ENCODE assay signal across 9 mouse cellular contexts in the genomic region with DNA sequence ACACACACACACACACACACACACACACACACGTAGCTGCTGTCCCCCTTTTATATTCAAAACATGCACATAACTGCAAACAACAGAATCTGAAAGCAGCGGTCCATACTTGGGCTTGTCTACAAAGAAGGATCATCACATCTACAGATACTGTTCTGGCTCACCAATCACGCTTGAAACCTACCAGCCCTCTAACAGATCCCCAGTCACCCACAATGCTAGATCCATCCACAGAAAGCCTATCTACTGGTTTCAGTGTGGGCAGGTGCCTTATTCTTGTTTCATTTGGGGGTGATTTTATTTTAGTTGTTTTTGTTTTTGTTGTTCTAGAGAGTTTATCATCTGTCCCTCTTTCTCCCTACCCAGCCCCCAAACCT. TPM values are rescaled to one million over a fixed set of nuclear protein-coding genes. Genes with fewer than 3 reads are reported as not detected.
A peak's percentile ranks its signal among the peaks of the same experiment; 100 is the strongest.
DNase-seq lines count a peak whose midpoint lies in the region; ATAC-seq and TF ChIP-seq lines count a peak whose summit lies in the region.
"Had no signal": no experiment of that assay in that cellular context is flagged by ENCODE, and none has a peak within 500 bp of the region (broad histone marks: within the 10 kb centered on the region; RNA-seq: fewer than 3 reads in every experiment).

No protein-coding gene starts in this region.

- TF ChIP-seq POLR2A in heart, adult 2 months (IDR thresholded peaks at IDR 0.05; ENCODE audit: insufficient read depth, low read depth, low read length) = no peak
- no peak for TF ChIP-seq POLR2A in ES-Bruce4 (IDR thresholded peaks at IDR 0.05; ENCODE audit: insufficient read depth, low read length)

- no peaks in the 10 kb centered on the region for H3K36me3 ChIP-seq in heart, embryonic 13.5 days
- H3K36me3 ChIP-seq in heart, adult 2 months (ENCODE audit: control insufficient read depth, insufficient read depth, low read length) = no peaks in the 10 kb centered on the region
- H3K36me3 ChIP-seq in ES-Bruce4 (ENCODE audit: control insufficient read depth, insufficient read depth, low read length, poor library complexity, severe bottlenecking) = 0 out of 2 replicates have a peak, but pooled peaks cover under 1% of the 10 kb centered on the region
- H3K36me3 ChIP-seq in forebrain, embryonic 13.5 days (ENCODE audit: poor library complexity, severe bottlenecking) = no peaks in the 10 kb centered on the region
- no peaks in the 10 kb centered on the region for H3K36me3 ChIP-seq in limb, embryonic 15.5 days

- H3K4me1 ChIP-seq in heart, embryonic 13.5 days = peaks cover 8% of the 10 kb centered on the region
- no peaks in the 10 kb centered on the region for H3K4me1 ChIP-seq in heart, adult 2 months (ENCODE audit: control insufficient read depth, insufficient read depth, low read length)
- H3K4me1 ChIP-seq in ES-Bruce4 (ENCODE audit: control insufficient read depth, insufficient read depth, low read length) = no peaks in the 10 kb centered on the region
- H3K4me1 ChIP-seq in forebrain, embryonic 13.5 days = peaks cover 19% of the 10 kb centered on the region
- peaks cover 9% of the 10 kb centered on the region for H3K4me1 ChIP-seq in limb, embryonic 15.5 days

- peaks cover 25% of the 10 kb centered on the region for H3K27me3 ChIP-seq in heart, embryonic 13.5 days (replicated peaks)
- 0 out of 2 replicates have a peak, but pooled peaks cover 1% of the 10 kb centered on the region for H3K27me3 ChIP-seq in heart, adult 2 months (ENCODE audit: control insufficient read depth, insufficient read depth, low read length)
- no peaks in the 10 kb centered on the region for H3K27me3 ChIP-seq in ES-Bruce4 (ENCODE audit: control insufficient read depth, insufficient read depth, low read length, poor library complexity, severe bottlenecking)
- no peaks in the 10 kb centered on the region for H3K27me3 ChIP-seq in forebrain, embryonic 13.5 days
- H3K27me3 ChIP-seq in limb, embryonic 15.5 days = no peaks in the 10 kb centered on the region

- 70% methylated on average over 3 of the region's 3 CpGs for WGBS in heart, embryonic 13.5 days
- 54% methylated on average over 3 of the region's 3 CpGs for WGBS in heart, adult 2 months
- WGBS in forebrain, embryonic 13.5 days = 41% methylated on average over 3 of the region's 3 CpGs
- WGBS in limb, embryonic 15.5 days = 57% methylated on average over 3 of the region's 3 CpGs

- H3K27ac ChIP-seq in heart, embryonic 13.5 days (replicated peaks) = no peak overlapping the region
- H3K27ac ChIP-seq in heart, adult 2 months = no peak overlapping the region
- H3K27ac ChIP-seq in ES-Bruce4 (ENCODE audit: insufficient read depth, low read length) = peak overlapping the region; percentile 17; the same call in 1 of the 2 replicates
- peak overlapping the region; percentile 93 for H3K27ac ChIP-seq in forebrain, embryonic 13.5 days
- H3K27ac ChIP-seq in limb, embryonic 15.5 days = no peak overlapping the region

- H3K4me3 ChIP-seq in heart, embryonic 13.5 days = peak overlapping the region; percentile 56
- no peak overlapping the region for H3K4me3 ChIP-seq in heart, adult 2 months
- peak overlapping the region; percentile 93 for H3K4me3 ChIP-seq in ES-Bruce4 (ENCODE audit: low read depth, low read length)
- H3K4me3 ChIP-seq in forebrain, embryonic 13.5 days = peak overlapping the region; percentile 66
- H3K4me3 ChIP-seq in limb, embryonic 15.5 days = peak overlapping the region; percentile 41

- no peaks in the 10 kb centered on the region for H3K9me3 ChIP-seq in heart, embryonic 13.5 days
- peaks cover 14% of the 10 kb centered on the region for H3K9me3 ChIP-seq in ES-Bruce4 (replicated peaks; ENCODE audit: control insufficient read depth, insufficient read depth, low read length, poor library complexity, severe bottlenecking)
- no peaks in the 10 kb centered on the region for H3K9me3 ChIP-seq in forebrain, embryonic 13.5 days (replicated peaks)
- H3K9me3 ChIP-seq in limb, embryonic 15.5 days = no peaks in the 10 kb centered on the region

- intact Hi-C loops in heart, adult 2 months (cut with DNase I) = no loop called here

- peak overlapping the region; percentile 87 for H3K4me2 ChIP-seq in heart, embryonic 13.5 days
- H3K4me2 ChIP-seq in forebrain, embryonic 13.5 days = peak overlapping the region; percentile 70
- peak overlapping the region; percentile 81 for H3K4me2 ChIP-seq in limb, embryonic 15.5 days

- no peaks in the 10 kb centered on the region for H3K79me2 ChIP-seq in heart, adult 2 months (replicated peaks; ENCODE audit: control insufficient read depth, insufficient read depth, low read length)

- no peak for DNase-seq in heart, adult 2 months
- DNase-seq in spleen, postnatal 10 days (ENCODE audit: low spot score in 2 of 2) = no peak
- no peak for DNase-seq in adrenal gland, postnatal 25 days
- DNase-seq in spleen, adult 18-20 months = no peak

- H3K9ac ChIP-seq in heart, embryonic 13.5 days = no peak overlapping the region
- no peak overlapping the region for H3K9ac ChIP-seq in heart, adult 2 months (ENCODE audit: low read depth, low read length)
- peak overlapping the region; percentile 83 for H3K9ac ChIP-seq in ES-Bruce4 (ENCODE audit: low read depth, poor library complexity, severe bottlenecking)
- peak overlapping the region; percentile 88 for H3K9ac ChIP-seq in forebrain, embryonic 13.5 days
- 0 out of 2 replicates have a peak overlapping the region, but pooled peaks have one; percentile 11 for H3K9ac ChIP-seq in limb, embryonic 15.5 days

- no peak for TF ChIP-seq CTCF in heart, adult 2 months (IDR thresholded peaks at IDR 0.05)
- TF ChIP-seq CTCF in ES-Bruce4 (IDR thresholded peaks at IDR 0.05; ENCODE audit: low read depth, low read length) = no peak

- no peak for ATAC-seq in heart, embryonic 13.5 days (ENCODE audit: extremely low read depth, insufficient number of reproducible peaks, low FRiP score, low TSS enrichment)
- ATAC-seq in forebrain, embryonic 13.5 days = peak; percentile 63
- ATAC-seq in limb, embryonic 15.5 days (ENCODE audit: insufficient number of reproducible peaks, low FRiP score, low TSS enrichment, low read depth) = no peak

- no peak for TF ChIP-seq EP300 in heart, adult 2 months (IDR thresholded peaks at IDR 0.05; ENCODE audit: insufficient read depth, low read depth, low read length)
- no peak for TF ChIP-seq EP300 in ES-Bruce4 (IDR thresholded peaks at IDR 0.05; ENCODE audit: insufficient read depth, low read depth, low read length)

RNA-seq across cellular contexts. Expression of gene 2900011O08Rik, which starts 0.2 kb away (rescaled TPM):
- 1.2 and 1.3 TPM in 2 replicates for polyA plus RNA-seq in heart, embryonic 13.5 days (2015; fragmentation: Nextera tagmentation; extraction: Ambion mirVana)
- not detected for total RNA-seq in heart, adult 2 months (2021)
- polyA plus RNA-seq in heart, adult 2 months (2012; rRNA removed) = 0.21 and 0.29 TPM in 2 replicates
- polyA plus RNA-seq in ES-Bruce4 (2011; ENCODE audit: insufficient read depth, insufficient read length, low read depth, missing spikeins) = 17.0 and 20.0 TPM in 2 replicates
- 70.1 and 83.2 TPM in 2 replicates for polyA plus RNA-seq in forebrain, embryonic 13.5 days (2015; fragmentation: Nextera tagmentation; extraction: Ambion mirVana)
- polyA plus RNA-seq in limb, embryonic 15.5 days (2015; fragmentation: Nextera tagmentation; extraction: Ambion mirVana) = 1.3 and 1.4 TPM in 2 replicates
- 1.5 and 1.9 TPM in 2 replicates for total RNA-seq in adrenal gland, postnatal 25 days (2021)
- total RNA-seq: liver, adult 2 months had no signal
- polyA plus RNA-seq: liver, adult 2 months had no signal

RNA-seq across cellular contexts. Expression of gene Ifitm7, which starts 0.5 kb away (rescaled TPM):
- polyA plus RNA-seq in heart, embryonic 13.5 days (2015; fragmentation: Nextera tagmentation; extraction: Ambion mirVana) = 0.27 TPM in 1 of 2 replicates, not detected in the other
- total RNA-seq in heart, adult 2 months (2021) = not detected
- not detected in 2 replicates for polyA plus RNA-seq in heart, adult 2 months (2012; rRNA removed)
- 9.0 and 10.1 TPM in 2 replicates for polyA plus RNA-seq in ES-Bruce4 (2011; ENCODE audit: insufficient read depth, insufficient read length, low read depth, missing spikeins)
- 0.71 and 0.74 TPM in 2 replicates for polyA plus RNA-seq in forebrain, embryonic 13.5 days (2015; fragmentation: Nextera tagmentation; extraction: Ambion mirVana)
- polyA plus RNA-seq in limb, embryonic 15.5 days (2015; fragmentation: Nextera tagmentation; extraction: Ambion mirVana) = not detected in 2 replicates
- total RNA-seq in adrenal gland, postnatal 25 days (2021) = 0.94 TPM in 1 of 2 replicates, not detected in the other
- total RNA-seq: liver, adult 2 months had no signal
- polyA plus RNA-seq: liver, adult 2 months had no signal

Comparison
In these comparisons a context has a peak if more than half of its experiments do, and no peak if none do; other contexts are left out.
1. H3K27ac ChIP-seq: peak in ES-Bruce4 (single experiment) and forebrain, embryonic 13.5 days (single experiment); none in heart, embryonic 13.5 days (single experiment), heart, adult 2 months (single experiment) and limb, embryonic 15.5 days (single experiment).
2. H3K9ac ChIP-seq: peak in ES-Bruce4 (single experiment), forebrain, embryonic 13.5 days (single experiment) and limb, embryonic 15.5 days (single experiment); none in heart, embryonic 13.5 days (single experiment) and heart, adult 2 months (single experiment).
3. Peak in every context shown above with its lines, with median percentiles within 50 percentile points of each other: H3K4me2 ChIP-seq.